Mouse (Mus musculus) forebrain, embryonic 14.5 days (tissue): ENCODE measurements around the gene Oxld1. TPM values are rescaled to one million over a fixed set of nuclear protein-coding genes. Genes with fewer than 3 reads are reported as not detected.

ENCODE experiments used
- ATAC-seq: fragments of 200-750 bp; cut with Nextera tagmentation; 2 replicates; pipeline ENCODE4 v1.8.0; 2017; ENCODE audit warnings: mild to moderate bottlenecking, moderate library complexity
- DNase-seq: peaks from one replicate; pipeline ENCODE4 v3.0.0-alpha.2; 2015; ENCODE audit warnings: low spot score
- H3K27ac ChIP-seq: fragments of 300-500 bp; sonication (generic); 2 replicates; pipeline ENCODE4 v1.5.1; 2014; ENCODE audit warnings: low read depth, mild to moderate bottlenecking, control low read depth, low read length, moderate library complexity
- H3K27me3 ChIP-seq: fragments of 300-500 bp; sonication (generic); replicated peaks from 2 replicates; pipeline ENCODE4 v1.6.1; 2014; ENCODE audit warnings: low read length, control low read depth, mixed read lengths; ENCODE audit not compliant: control insufficient read depth, insufficient read depth
- H3K36me3 ChIP-seq: fragments of 300-500 bp; sonication (generic); 2 replicates; pipeline ENCODE4 v1.6.1; 2014; ENCODE audit warnings: low read length, control low read depth; ENCODE audit not compliant: control insufficient read depth, insufficient read depth
- H3K4me1 ChIP-seq: fragments of 300-500 bp; sonication (generic); 2 replicates; pipeline ENCODE4 v1.6.1; 2014; ENCODE audit warnings: antibody characterized with exemption, low read length, control low read depth; ENCODE audit not compliant: control insufficient read depth, insufficient read depth
- H3K4me2 ChIP-seq: fragments of 300-500 bp; sonication (generic); 2 replicates; pipeline ENCODE4 v1.6.1; 2014; ENCODE audit warnings: mild to moderate bottlenecking, control low read depth, low read length
- H3K4me3 ChIP-seq: fragments of 300-500 bp; sonication (generic); 2 replicates; pipeline ENCODE4 v1.5.1; 2014; ENCODE audit warnings: low read depth, low read length, control low read depth
- H3K9ac ChIP-seq: fragments of 300-500 bp; sonication (generic); 2 replicates; pipeline ENCODE4 v1.6.1; 2014; ENCODE audit warnings: mild to moderate bottlenecking, low read length, control low read depth, moderate library complexity
- H3K9me3 ChIP-seq: fragments of 300-500 bp; sonication (generic); replicated peaks from 2 replicates; pipeline ENCODE4 v1.6.1; 2016; ENCODE audit warnings: low read length, control low read depth, mixed read lengths; ENCODE audit not compliant: control insufficient read depth
- WGBS: fragments of 180-500 bp; shearing (Covaris S2); extraction: QIAGEN DNeasy Blood & Tissue Kit; methylation state at CpG from one replicate; pipeline ENCODE4 v1.1.7; 2014; 5-methylcytosine and 5-hydroxymethylcytosine counted together
- polyA plus RNA-seq: library from polyadenylated mRNA; unstranded; fragments of >200 nt; fragmentation: Nextera tagmentation; extraction: Ambion mirVana; gene quantifications from 2 replicates; pipeline ENCODE4 v1.2.1, GENCODE M21; 2014

The Oxld1 gene
- polyA plus RNA-seq, 1 experiment from 2014 or later, result 15.3 TPM

GRCm38 (mm10) chr11:120445475-120445874 lies 12.4 kb downstream of the Oxld1 start:
- Histone ChIP-seq H3K9me3 (no peaks in the 10 kb centered on the region), H3K27ac (no peak overlapping the region), H3K9ac (no peak overlapping the region), H3K4me3 (no peak overlapping the region), H3K4me2 (no peak overlapping the region), H3K36me3 (no peaks in the 10 kb centered on the region), H3K4me1 (no peaks in the 10 kb centered on the region), H3K27me3 (no peaks in the 10 kb centered on the region)
- 70% methylated on average over 3 of the region's 3 CpGs for WGBS
- no peak for DNase-seq
- no peak for ATAC-seq

- Histone ChIP-seq H3K4me3 (no peak overlapping the region), H3K4me1 (no peaks in the 10 kb centered on the region), H3K27me3 (no peaks in the 10 kb centered on the region), H3K27ac (no peak overlapping the region), H3K9ac (no peak overlapping the region), H3K36me3 (no peaks in the 10 kb centered on the region), H3K9me3 (no peaks in the 10 kb centered on the region), H3K4me2 (no peak overlapping the region)
- DNase-seq, result no peak
- WGBS, result 84% methylated on average over 6 of the region's 6 CpGs
- no peak for ATAC-seq
These were observed 13.8 kb downstream of the Oxld1 start for GRCm38 (mm10) chr11:120444106-120444505.

GRCm38 (mm10) chr11:120442765-120443280 lies 15.0 kb downstream of the Oxld1 start:
- WGBS, result 77% methylated on average over 3 of the region's 3 CpGs
- no peaks in the 10 kb centered on the region for H3K9me3 ChIP-seq
- no peaks in the 10 kb centered on the region for H3K27me3 ChIP-seq
- no peak overlapping the region for H3K27ac ChIP-seq
- H3K4me2 ChIP-seq, result no peak overlapping the region
- no peak for ATAC-seq
- H3K9ac ChIP-seq, result no peak overlapping the region
- no peak for DNase-seq
- H3K4me1 ChIP-seq, result no peaks in the 10 kb centered on the region
- H3K4me3 ChIP-seq, result no peak overlapping the region
- H3K36me3 ChIP-seq, result no peaks in the 10 kb centered on the region

- DNase-seq (no peak), ATAC-seq (no peak)
- no peaks in the 10 kb centered on the region for H3K27me3 ChIP-seq
- H3K36me3 ChIP-seq, result no peaks in the 10 kb centered on the region
- no peak within 1 kb of the TSS for H3K9ac ChIP-seq
- H3K4me1 ChIP-seq, result no peaks in the 10 kb centered on the region
- 86% methylated on average over 3 of the region's 3 CpGs for WGBS
- no peak within 1 kb of the TSS for H3K4me2 ChIP-seq
- H3K27ac ChIP-seq, result no peak within 1 kb of the TSS
- H3K4me3 ChIP-seq, result no peak within 1 kb of the TSS
- H3K9me3 ChIP-seq, result no peaks in the 10 kb centered on the region
These were observed 15.5 kb downstream of the Oxld1 start, which contains the start of gene Tspan10 for GRCm38 (mm10) chr11:120442344-120442743. TSS of gene Tspan10 (plus strand) at chr11:120442644.

GRCm38 (mm10) chr11:120437857-120438385 lies 19.9 kb downstream of the Oxld1 start:
- Histone ChIP-seq H3K4me1 (peaks cover 11% of the 10 kb centered on the region), H3K27ac (0 out of 2 replicates have a peak overlapping the region, but pooled peaks have one; percentile 58), H3K9me3 (no peaks in the 10 kb centered on the region), H3K9ac (peak overlapping the region; percentile 97; the same call in 1 of the 2 replicates), H3K4me2 (peak overlapping the region; percentile 87), H3K4me3 (peak overlapping the region; percentile 90), H3K27me3 (no peaks in the 10 kb centered on the region), H3K36me3 (peaks cover 20% of the 10 kb centered on the region)
- no peak for ATAC-seq
- peak; percentile 23 for DNase-seq
- 28% methylated on average over 12 of the region's 12 CpGs for WGBS

- Histone ChIP-seq H3K27ac (peak within 1 kb of the TSS; percentile 58; the same call in 1 of the 2 replicates), H3K9ac (peak within 1 kb of the TSS; percentile 97), H3K4me2 (peak within 1 kb of the TSS; percentile 87), H3K4me1 (peaks cover 11% of the 10 kb centered on the region), H3K4me3 (peak within 1 kb of the TSS; percentile 90), H3K27me3 (no peaks in the 10 kb centered on the region), H3K9me3 (no peaks in the 10 kb centered on the region), H3K36me3 (peaks cover 26% of the 10 kb centered on the region)
- DNase-seq, result peak; percentile 88
- WGBS, result under 1% methylated on average over 76 of the region's 77 CpGs
- peak; percentile 92 for ATAC-seq
These were observed 20.6 kb downstream of the Oxld1 start, which contains the start of gene Nploc4 for GRCm38 (mm10) chr11:120437152-120437856. TSS of gene Nploc4 (minus strand) at chr11:120437708.

- H3K9me3 ChIP-seq, result no peaks in the 10 kb centered on the region
- no peak overlapping the region for H3K9ac ChIP-seq
- DNase-seq, result no peak
- no peak overlapping the region for H3K4me2 ChIP-seq
- H3K27me3 ChIP-seq, result no peaks in the 10 kb centered on the region
- H3K4me3 ChIP-seq, result no peak overlapping the region
- H3K36me3 ChIP-seq, result peaks cover 77% of the 10 kb centered on the region
- 88% methylated on average over 3 of the region's 3 CpGs for WGBS
- ATAC-seq, result no peak
- no peaks in the 10 kb centered on the region for H3K4me1 ChIP-seq
- H3K27ac ChIP-seq, result no peak overlapping the region
These were observed 31.1 kb downstream of the Oxld1 start for GRCm38 (mm10) chr11:120426727-120427126.

- peak; percentile 83 for DNase-seq
- 76% methylated on average over 9 of the region's 9 CpGs for WGBS
- Histone ChIP-seq H3K9me3 (no peaks in the 10 kb centered on the region), H3K4me1 (no peaks in the 10 kb centered on the region), H3K4me2 (no peak overlapping the region), H3K36me3 (peaks cover 82% of the 10 kb centered on the region), H3K4me3 (no peak overlapping the region), H3K9ac (no peak overlapping the region), H3K27ac (no peak overlapping the region), H3K27me3 (no peaks in the 10 kb centered on the region)
- no peak for ATAC-seq
These were observed 34.1 kb downstream of the Oxld1 start for GRCm38 (mm10) chr11:120423569-120424295.
